Mouse (Mus musculus): ENCODE data around the gene Plch2.

GRCm38 (mm10) chr4:154948066-154948939 lies 108.3 kb downstream of the Plch2 start:
- TF ChIP-seq POLR2A (IDR thresholded peaks at IDR 0.05; ENCODE audit: insufficient read depth, low read length) (no peak), CTCF (IDR thresholded peaks at IDR 0.05; ENCODE audit: low read depth, low read length) (no peak)
